Mouse (Mus musculus) neutrophil, adult 5-6 weeks (primary cell): ENCODE results near the gene Trpm5. TPM values are rescaled to one million over a fixed set of nuclear protein-coding genes. Genes with fewer than 3 reads are reported as not detected.

Experiments
- ATAC-seq: fragments of 151-379, 151-347 bp; 2 replicates; pipeline ENCODE4 v1.8.0; 2017; ENCODE audit warnings: mild to moderate bottlenecking, moderate TSS enrichment; ENCODE audit not compliant: insufficient number of reproducible peaks, poor library complexity, low FRiP score, severe bottlenecking; ENCODE audit errors: extremely low read depth
- total RNA-seq: library from RNA; stranded (forward); fragments of 200-1000 nt; gene quantifications from 2 replicates; pipeline ENCODE4 v1.2.3, GENCODE M21; 2017

Trpm5 gene
- not detected in 2 replicates for total RNA-seq

GRCm38 (mm10) chr7:143094592-143095553, at the start of gene Trpm5:
Gene Trpm5, minus strand, starts transcription at chr7:143094642.
- no peak for ATAC-seq

- ATAC-seq: no peak
Measured at GRCm38 (mm10) chr7:143142680-143143079, 48.2 kb upstream of the Trpm5 start.

- ATAC-seq: no peak
Measured at GRCm38 (mm10) chr7:143139932-143140331, 45.5 kb upstream of the Trpm5 start.

GRCm38 (mm10) chr7:143138789-143139188, 44.3 kb upstream of the Trpm5 start:
- ATAC-seq: no peak

GRCm38 (mm10) chr7:143136561-143136960, 42.1 kb upstream of the Trpm5 start:
- ATAC-seq: no peak

GRCm38 (mm10) chr7:143136125-143136524, 41.7 kb upstream of the Trpm5 start:
- ATAC-seq: no peak

GRCm38 (mm10) chr7:143132815-143133214, 38.4 kb upstream of the Trpm5 start:
- ATAC-seq: no peak

- ATAC-seq: no peak
Measured at GRCm38 (mm10) chr7:143124902-143125301, 30.5 kb upstream of the Trpm5 start.

GRCm38 (mm10) chr7:143123876-143124669, 29.6 kb upstream of the Trpm5 start:
- ATAC-seq: no peak

- no peak for ATAC-seq
Measured at GRCm38 (mm10) chr7:143122191-143122590, 27.7 kb upstream of the Trpm5 start.

GRCm38 (mm10) chr7:143119826-143120225, 25.4 kb upstream of the Trpm5 start:
- ATAC-seq: no peak

GRCm38 (mm10) chr7:143119407-143119806, 25.0 kb upstream of the Trpm5 start:
- ATAC-seq: no peak

GRCm38 (mm10) chr7:143116521-143116920, 22.1 kb upstream of the Trpm5 start:
- no peak for ATAC-seq

GRCm38 (mm10) chr7:143114773-143115172, 20.3 kb upstream of the Trpm5 start:
- ATAC-seq: no peak

- ATAC-seq: no peak
Measured at GRCm38 (mm10) chr7:143112395-143112794, 18.0 kb upstream of the Trpm5 start.

- no peak for ATAC-seq
Measured at GRCm38 (mm10) chr7:143111719-143112118, 17.3 kb upstream of the Trpm5 start.

- ATAC-seq: no peak
Measured at GRCm38 (mm10) chr7:143110803-143111202, 16.4 kb upstream of the Trpm5 start.

- no peak for ATAC-seq
Measured at GRCm38 (mm10) chr7:143109696-143110095, 15.3 kb upstream of the Trpm5 start.

- no peak for ATAC-seq
Measured at GRCm38 (mm10) chr7:143108996-143109660, 14.7 kb upstream of the Trpm5 start.
